Comparison of ENCODE assay signal across 23 mouse cellular contexts in the genomic region with DNA sequence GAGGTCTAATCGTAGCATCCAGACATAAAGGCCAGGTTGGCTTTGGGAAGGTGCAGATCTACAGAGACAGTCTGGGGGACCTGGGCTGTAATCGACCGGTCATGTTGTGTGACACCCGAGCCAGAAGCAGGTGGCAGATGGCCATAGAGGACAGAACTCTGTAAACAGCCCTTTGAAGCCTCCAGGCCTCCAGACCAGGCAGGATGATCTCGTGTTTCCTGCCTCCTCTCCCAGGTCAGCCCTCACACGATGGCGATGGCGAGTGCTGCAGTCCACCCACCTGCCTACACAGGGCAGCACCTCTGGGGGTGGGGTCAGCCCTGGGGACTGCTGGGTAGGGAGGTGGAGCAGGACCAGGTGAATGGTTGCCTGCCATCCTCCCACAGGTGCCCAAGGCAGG.
DNase-seq lines count a peak whose midpoint lies in the region; ATAC-seq lines count a peak whose summit lies in the region.
"Had no signal": no experiment of that assay in that cellular context is flagged by ENCODE, and none has a peak within 500 bp of the region (broad histone marks: within the 10 kb centered on the region; RNA-seq: fewer than 3 reads in every experiment).

No protein-coding gene starts in this region.

- H3K36me3 ChIP-seq in hindbrain, embryonic 10.5 days, result peaks cover 6% of the 10 kb centered on the region; the same call in 1 of the 2 replicates
- no peaks in the 10 kb centered on the region for H3K36me3 ChIP-seq in hindbrain, embryonic 16.5 days (ENCODE audit: control insufficient read depth, insufficient read depth, low read length)
- no peaks in the 10 kb centered on the region for H3K36me3 ChIP-seq in liver, embryonic 11.5 days (ENCODE audit: control insufficient read depth, insufficient read depth, low read length)
- no peaks in the 10 kb centered on the region for H3K36me3 ChIP-seq in embryonic facial prominence, embryonic 13.5 days
- no peaks in the 10 kb centered on the region for H3K36me3 ChIP-seq in liver, embryonic 13.5 days
- H3K36me3 ChIP-seq: hindbrain, embryonic 13.5 days; lung, embryonic 15.5 days had no signal

- no peak for ATAC-seq in hindbrain, embryonic 16.5 days
- ATAC-seq in liver, embryonic 11.5 days (replicated peaks; ENCODE audit: low FRiP score), result no peak
- 0 out of 2 replicates have a peak, but pooled peaks have one; percentile 44 for ATAC-seq in embryonic facial prominence, embryonic 13.5 days (ENCODE audit: insufficient number of reproducible peaks, insufficient read depth, low FRiP score, low TSS enrichment, low read depth)
- ATAC-seq in liver, embryonic 13.5 days (ENCODE audit: low read depth), result 0 out of 2 replicates have a peak, but pooled peaks have one; percentile 28
- ATAC-seq: CD4-positive, CD25-positive, alpha-beta regulatory T cell, adult 4 months; forebrain, postnatal 0 days; inflammation-experienced regulatory T-cells, adult 6 months had no signal

- H3K27ac ChIP-seq in hindbrain, embryonic 10.5 days, result peak overlapping the region; percentile 24; the same call in 1 of the 2 replicates
- no peak overlapping the region for H3K27ac ChIP-seq in hindbrain, embryonic 16.5 days (ENCODE audit: low read depth, low read length)
- H3K27ac ChIP-seq in liver, embryonic 11.5 days (ENCODE audit: low read depth, low read length), result no peak overlapping the region
- no peak overlapping the region for H3K27ac ChIP-seq in embryonic facial prominence, embryonic 13.5 days
- no peak overlapping the region for H3K27ac ChIP-seq in liver, embryonic 13.5 days
- H3K27ac ChIP-seq: heart, adult 2 months; hindbrain, embryonic 13.5 days; layer of hippocampus, adult 2 months; lung, embryonic 15.5 days had no signal

- no peak for DNase-seq in hindbrain, embryonic 10.5 days (ENCODE audit: low spot score)
- DNase-seq in liver, result peak; percentile 23
- DNase-seq in liver, embryonic 11.5 days (ENCODE audit: low spot score), result no peak
- no peak for DNase-seq in liver, embryonic 13.5 days
- no peak for DNase-seq in right cerebral cortex, adult 18-20 months
- DNase-seq in retina, postnatal 1 day, result no peak
- DNase-seq: adrenal gland, postnatal 14 days; cerebellum, adult 8-10 months; forebrain, postnatal 0 days; gastrocnemius, postnatal 25 days; heart, adult 2 months; kidney, postnatal 10 days; lung, postnatal 36 days; right cerebral cortex, postnatal 25 days; thymus, postnatal 25 days had no signal

- H3K4me3 ChIP-seq in hindbrain, embryonic 10.5 days, result no peak overlapping the region
- no peak overlapping the region for H3K4me3 ChIP-seq in hindbrain, embryonic 16.5 days (ENCODE audit: low read length)
- H3K4me3 ChIP-seq in liver, embryonic 11.5 days (ENCODE audit: low read depth, low read length), result no peak overlapping the region
- no peak overlapping the region for H3K4me3 ChIP-seq in embryonic facial prominence, embryonic 13.5 days
- no peak overlapping the region for H3K4me3 ChIP-seq in liver, embryonic 13.5 days (replicated peaks)
- H3K4me3 ChIP-seq: heart, adult 2 months; hindbrain, embryonic 13.5 days; layer of hippocampus, adult 2 months; lung, embryonic 15.5 days; megakaryocyte, embryonic 14.5 days had no signal

- 61% methylated on average over 8 of the region's 8 CpGs for WGBS in hindbrain, embryonic 10.5 days
- 70% methylated on average over 8 of the region's 8 CpGs for WGBS in hindbrain, embryonic 16.5 days
- WGBS in liver, embryonic 11.5 days, result 44% methylated on average over 8 of the region's 8 CpGs
- 35% methylated on average over 8 of the region's 8 CpGs for WGBS in embryonic facial prominence, embryonic 13.5 days
- 37% methylated on average over 8 of the region's 8 CpGs for WGBS in liver, embryonic 13.5 days (ENCODE audit: insufficient replicate concordance)

- H3K4me2 ChIP-seq in hindbrain, embryonic 16.5 days (ENCODE audit: low read length), result no peak overlapping the region
- H3K4me2 ChIP-seq in liver, embryonic 11.5 days, result no peak overlapping the region
- H3K4me2 ChIP-seq in embryonic facial prominence, embryonic 13.5 days, result no peak overlapping the region
- H3K4me2 ChIP-seq in liver, embryonic 13.5 days, result no peak overlapping the region
- H3K4me2 ChIP-seq: hindbrain, embryonic 13.5 days; lung, embryonic 15.5 days had no signal

- peaks cover 14% of the 10 kb centered on the region; the same call in 1 of the 2 replicates for H3K27me3 ChIP-seq in hindbrain, embryonic 10.5 days (ENCODE audit: insufficient read depth, poor library complexity, severe bottlenecking)
- no peaks in the 10 kb centered on the region; the same call in 1 of the 2 replicates for H3K27me3 ChIP-seq in hindbrain, embryonic 16.5 days (replicated peaks; ENCODE audit: control insufficient read depth, insufficient read depth, low read length)
- no peaks in the 10 kb centered on the region for H3K27me3 ChIP-seq in liver, embryonic 11.5 days (replicated peaks; ENCODE audit: control insufficient read depth, insufficient read depth, low read length)
- H3K27me3 ChIP-seq in embryonic facial prominence, embryonic 13.5 days, result no peaks in the 10 kb centered on the region
- no peaks in the 10 kb centered on the region for H3K27me3 ChIP-seq in liver, embryonic 13.5 days

- H3K4me1 ChIP-seq in hindbrain, embryonic 10.5 days (replicated peaks), result peaks cover 54% of the 10 kb centered on the region
- H3K4me1 ChIP-seq in hindbrain, embryonic 16.5 days (ENCODE audit: control insufficient read depth, insufficient read depth, low read depth, low read length), result peaks cover 5% of the 10 kb centered on the region
- H3K4me1 ChIP-seq in liver, embryonic 11.5 days (replicated peaks; ENCODE audit: control insufficient read depth, insufficient read depth, low read length), result peaks cover 5% of the 10 kb centered on the region; the same call in 1 of the 2 replicates
- H3K4me1 ChIP-seq in embryonic facial prominence, embryonic 13.5 days, result peaks cover 11% of the 10 kb centered on the region
- H3K4me1 ChIP-seq in liver, embryonic 13.5 days (replicated peaks), result no peaks in the 10 kb centered on the region
- H3K4me1 ChIP-seq: megakaryocyte, embryonic 14.5 days had no signal

- peaks cover 11% of the 10 kb centered on the region for H3K9me3 ChIP-seq in hindbrain, embryonic 10.5 days
- H3K9me3 ChIP-seq in hindbrain, embryonic 16.5 days (ENCODE audit: control insufficient read depth, low read length), result no peaks in the 10 kb centered on the region
- no peaks in the 10 kb centered on the region for H3K9me3 ChIP-seq in liver, embryonic 11.5 days (ENCODE audit: control insufficient read depth, low read length)
- H3K9me3 ChIP-seq in embryonic facial prominence, embryonic 13.5 days, result peaks cover 4% of the 10 kb centered on the region; the same call in 1 of the 2 replicates
- no peaks in the 10 kb centered on the region for H3K9me3 ChIP-seq in liver, embryonic 13.5 days (replicated peaks)
- H3K9me3 ChIP-seq: hindbrain, embryonic 13.5 days; lung, embryonic 15.5 days; megakaryocyte, embryonic 14.5 days had no signal

- no peak overlapping the region for H3K9ac ChIP-seq in hindbrain, embryonic 16.5 days (ENCODE audit: low read depth, low read length)
- no peak overlapping the region for H3K9ac ChIP-seq in liver, embryonic 11.5 days (ENCODE audit: low read depth, low read length)
- H3K9ac ChIP-seq in embryonic facial prominence, embryonic 13.5 days, result no peak overlapping the region
- no peak overlapping the region for H3K9ac ChIP-seq in liver, embryonic 13.5 days
- H3K9ac ChIP-seq: forebrain, postnatal 0 days; hindbrain, embryonic 13.5 days; lung, embryonic 15.5 days had no signal

Comparison
In these comparisons a context has a peak if more than half of its experiments do, and no peak if none do; other contexts are left out.
1. ATAC-seq: peak in embryonic facial prominence, embryonic 13.5 days (single experiment) and liver, embryonic 13.5 days (single experiment); none in hindbrain, embryonic 16.5 days (single experiment) and liver, embryonic 11.5 days (single experiment).